Mouse (Mus musculus) kidney, adult 18-20 months (tissue): ENCODE measurements at regions not wholly inside any gene's neighbourhood (a gene's known extent, or its start where the extent isn't known, plus 50 kb on each side); places are given as distances from the start of the nearest gene placed in this dataset.
A peak's percentile ranks its signal among the peaks of the same experiment; 100 is the strongest.

Source experiments
- DNase-seq: peaks from one replicate; pipeline ENCODE4 v3.0.0; 2021

- DNase-seq: no peak
Observed at GRCm38 (mm10) chr8:90762390-90762789, 54.8 kb downstream of the Gm19935 start.

GRCm38 (mm10) chr8:90761947-90762346 is 55.2 kb downstream of the Gm19935 start:
- DNase-seq: no peak

- no peak for DNase-seq
Observed at GRCm38 (mm10) chr8:90761446-90761845, 55.7 kb downstream of the Gm19935 start.

GRCm38 (mm10) chr8:90759531-90759930 is 57.7 kb downstream of the Gm19935 start:
- no peak for DNase-seq

DNA sequence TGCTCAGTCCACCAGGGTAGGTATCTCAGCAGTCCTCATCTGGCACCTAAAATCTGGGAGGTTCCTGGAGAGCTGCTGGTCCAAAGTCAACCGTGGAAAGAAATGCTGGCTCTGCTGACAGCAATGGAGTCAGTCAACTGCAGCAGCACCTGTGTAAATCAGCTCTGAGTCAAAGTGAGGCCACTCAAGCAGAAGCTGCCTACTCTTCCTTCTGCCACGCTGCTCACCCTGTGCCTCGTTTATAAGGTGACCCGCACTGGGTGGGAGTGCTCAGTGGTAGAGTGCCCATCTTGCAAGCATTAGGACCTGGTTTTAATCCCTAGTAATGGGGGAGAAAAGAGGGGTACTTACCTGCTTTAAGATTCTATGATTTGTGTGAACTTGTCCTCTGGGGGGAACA is 62.2 kb downstream of the Gm19935 start:
- no peak for DNase-seq

- DNase-seq: no peak
Observed at GRCm38 (mm10) chr8:90743546-90743945, 73.6 kb downstream of the Gm19935 start.

GRCm38 (mm10) chr8:90740963-90741733 is 76.0 kb downstream of the Gm19935 start:
- DNase-seq: no peak

DNA sequence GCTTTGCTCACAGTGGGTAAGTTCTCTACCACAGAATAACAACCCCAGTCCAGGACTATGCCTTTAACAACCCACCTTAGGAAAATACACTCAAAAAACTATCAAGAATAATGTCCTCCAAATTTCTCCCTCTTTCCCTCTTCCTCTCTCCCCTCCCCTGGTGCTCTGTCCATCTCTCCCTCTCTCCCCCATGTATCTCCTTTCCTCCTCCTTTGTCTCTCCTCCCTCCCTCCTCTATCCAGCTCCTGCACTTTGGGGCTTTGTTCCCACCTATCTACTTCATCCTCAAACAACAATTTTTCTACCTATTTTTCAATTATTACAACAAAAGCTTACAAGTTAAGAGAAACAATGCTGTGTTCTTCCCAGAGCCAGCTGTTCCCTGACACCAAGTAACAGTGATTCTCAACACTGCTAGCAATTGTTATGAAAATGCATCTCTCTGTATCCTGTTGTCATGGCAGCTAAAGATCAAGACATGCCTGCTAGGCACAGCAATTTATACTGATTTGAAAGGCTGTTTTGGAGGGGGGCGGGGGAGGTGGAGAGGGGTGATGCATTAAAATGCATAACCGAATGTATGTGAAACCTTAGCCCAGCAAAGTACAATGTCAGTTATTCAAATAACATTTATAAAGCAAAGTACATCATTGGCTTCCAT is 76.8 kb downstream of the Gm19935 start:
- DNase-seq: no peak

- no peak for DNase-seq
Observed at GRCm38 (mm10) chr8:90728011-90728410, 89.2 kb downstream of the Gm19935 start.

DNA sequence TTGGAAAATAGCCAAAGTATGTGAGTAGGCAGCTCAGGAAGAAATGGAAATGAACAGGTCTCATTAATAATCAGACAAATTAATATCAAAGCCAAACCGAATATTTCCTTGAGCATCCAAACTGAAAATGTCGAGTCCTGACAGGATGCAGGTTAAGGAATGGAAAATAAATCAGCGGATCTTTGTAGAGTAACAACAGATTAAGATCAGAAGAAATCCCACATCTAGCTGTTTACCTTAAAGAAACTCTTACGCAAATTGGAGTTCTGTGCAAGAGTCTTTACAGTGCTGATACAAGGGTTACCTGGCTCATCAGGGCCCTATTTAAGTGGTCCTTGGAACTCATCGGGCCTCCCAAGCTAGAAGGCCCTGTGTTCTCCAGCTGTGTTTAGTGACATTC is 92.0 kb downstream of the Gm19935 start:
- DNase-seq: no peak

DNA sequence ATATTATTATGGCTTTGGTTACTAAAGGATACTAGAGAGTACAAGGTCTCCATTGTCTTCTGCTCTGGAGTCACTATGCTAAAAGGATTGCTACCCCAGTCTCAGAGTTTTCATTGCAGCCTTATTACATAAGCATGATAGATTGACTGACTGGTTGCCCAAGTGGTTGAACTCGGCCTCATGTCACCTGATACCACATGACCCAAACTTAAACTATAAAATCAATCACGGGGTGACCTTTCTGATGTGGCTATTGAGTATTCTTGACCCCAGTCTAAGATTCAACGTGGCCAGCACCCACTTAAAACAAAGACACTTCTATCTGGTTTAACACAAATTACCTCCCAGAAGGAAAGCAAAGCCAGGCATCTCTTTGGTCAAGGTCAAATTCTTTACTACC is 100.8 kb downstream of the Gm19935 start:
- DNase-seq: no peak

DNA sequence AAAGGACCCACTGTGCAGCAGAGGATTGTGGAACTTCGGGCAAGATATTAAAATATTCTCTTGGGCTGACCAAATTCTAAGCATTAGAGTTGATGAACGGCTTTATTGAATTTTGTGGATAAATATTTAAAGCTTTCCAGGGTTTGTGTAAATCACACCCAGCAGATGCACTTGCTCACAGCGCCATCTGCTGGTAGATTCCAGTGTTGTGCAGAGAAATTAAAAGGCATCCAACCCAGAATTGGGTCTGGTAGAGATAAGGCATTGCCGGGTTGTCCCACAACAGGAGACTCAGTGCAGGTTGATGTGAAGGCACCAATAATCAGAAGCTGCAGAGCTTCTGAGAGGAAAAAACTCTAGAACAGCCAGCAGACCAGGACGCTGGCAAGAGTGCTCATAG is 108.7 kb downstream of the Gm19935 start:
- peak; percentile 43 for DNase-seq

DNA sequence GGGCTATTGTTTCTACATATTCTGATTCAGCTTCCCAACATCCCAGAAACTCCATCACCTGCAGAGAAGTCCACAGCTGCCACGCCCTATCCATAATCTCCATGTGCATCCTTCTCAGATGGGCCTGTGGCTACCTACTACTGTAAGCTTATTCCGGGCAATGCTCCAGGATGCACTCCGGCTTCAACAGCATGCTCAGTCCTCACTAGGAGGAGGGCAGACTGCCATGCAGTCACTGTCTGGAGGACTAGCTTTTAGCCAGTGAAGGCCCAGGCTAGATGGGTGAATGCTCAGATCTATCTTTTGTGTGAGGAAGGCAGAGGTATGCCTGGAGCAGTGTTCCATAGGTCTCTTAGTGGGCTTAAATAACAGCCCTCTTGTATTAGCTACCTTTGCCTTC is 124.7 kb downstream of the Gm19935 start:
- no peak for DNase-seq

DNA sequence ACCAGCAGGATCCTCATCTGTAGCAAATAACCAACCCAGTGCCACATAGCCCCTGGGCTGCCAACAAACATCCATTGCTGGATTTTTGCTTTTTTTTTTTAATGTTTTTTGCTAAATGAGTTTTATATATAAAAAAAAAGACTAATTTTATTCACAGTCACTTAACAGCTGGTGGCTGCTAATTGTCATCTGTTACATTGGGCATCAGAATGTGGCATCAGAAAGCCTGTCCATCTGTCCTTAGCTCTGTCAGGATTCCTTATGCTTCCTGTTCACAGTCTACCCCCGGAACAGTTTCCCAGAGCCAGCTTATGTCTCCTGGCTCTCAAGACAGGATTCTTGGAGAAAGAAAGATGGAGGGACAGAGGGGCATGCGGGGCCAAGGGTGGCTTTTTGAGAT is 132.1 kb downstream of the Gm19935 start:
- no peak for DNase-seq

GRCm38 (mm10) chr8:90670471-90671057 is 146.6 kb downstream of the Gm19935 start:
- DNase-seq: no peak

DNA sequence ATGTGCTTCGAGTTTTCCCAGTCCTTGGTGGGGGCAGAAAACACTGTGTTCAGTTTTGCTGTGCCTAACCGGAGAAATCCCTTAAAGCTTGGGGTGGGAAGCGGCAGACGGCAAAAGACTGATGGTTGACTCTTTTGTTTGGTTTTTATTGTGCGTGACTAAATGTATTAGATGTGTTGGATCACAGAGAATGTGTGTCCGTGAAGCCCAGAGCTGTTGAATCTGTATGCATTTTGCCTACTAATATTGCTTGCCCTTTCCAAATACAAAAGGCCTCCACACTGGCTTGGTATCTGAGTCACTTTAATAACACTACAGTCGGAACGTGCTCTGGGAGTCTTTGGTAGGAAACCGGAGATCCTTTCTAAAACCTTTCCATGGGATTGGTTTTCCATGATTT is 147.8 kb downstream of the Gm19935 start:
- DNase-seq: no peak

GRCm38 (mm10) chr8:90659066-90659465 is 158.1 kb downstream of the Gm19935 start:
- DNase-seq: no peak

- DNase-seq: peak; percentile 3
Observed at GRCm38 (mm10) chr8:90657641-90658051, 159.5 kb downstream of the Gm19935 start.

DNA sequence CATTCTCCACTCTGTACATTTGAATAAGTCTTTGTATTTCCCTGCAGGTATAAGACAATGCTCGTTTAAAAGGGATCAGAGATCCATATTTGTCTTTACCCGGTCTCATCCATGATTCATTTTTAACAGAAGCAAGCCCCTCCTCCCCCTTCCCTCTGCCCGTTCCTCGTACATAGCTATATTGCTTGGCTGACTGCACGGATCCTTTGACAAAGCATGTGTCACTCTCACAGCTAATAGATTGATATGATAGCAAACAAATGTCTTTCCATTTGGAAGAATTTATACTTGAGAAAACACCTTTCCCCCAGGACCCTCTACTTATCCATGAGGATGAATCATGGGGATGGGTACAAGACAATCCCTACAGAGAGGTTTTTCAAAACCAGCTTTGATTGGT is 160.1 kb downstream of the Gm19935 start:
- DNase-seq: no peak

GRCm38 (mm10) chr8:90656436-90657090 is 160.6 kb downstream of the Gm19935 start:
- no peak for DNase-seq

GRCm38 (mm10) chr8:90654786-90655185 is 162.4 kb downstream of the Gm19935 start:
- DNase-seq: no peak

DNA sequence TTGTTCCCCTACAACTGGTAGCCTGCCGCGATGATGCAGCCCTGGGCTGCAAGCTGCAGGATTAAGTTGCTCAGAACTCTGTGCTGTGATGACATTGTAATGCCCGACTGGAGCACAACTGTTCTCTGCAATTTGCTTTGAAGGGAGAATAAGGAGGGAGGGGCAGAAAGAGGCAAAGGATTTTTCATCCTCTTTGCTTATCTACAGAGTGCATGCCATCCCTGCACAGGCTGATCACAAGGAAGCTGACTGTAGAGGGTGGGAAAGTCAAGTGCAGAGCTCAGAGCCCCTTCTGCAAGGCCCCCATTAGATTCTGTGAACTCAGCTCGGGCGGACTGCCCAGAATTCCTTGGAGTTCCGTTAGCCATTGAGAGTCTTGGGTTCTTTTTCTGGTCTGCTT is 174.8 kb downstream of the Gm19935 start:
- no peak for DNase-seq

GRCm38 (mm10) chr8:90636770-90637169 is 180.4 kb downstream of the Gm19935 start:
- DNase-seq: no peak
